Mouse (Mus musculus): ENCODE data around the gene Ppm1d. TPM values are rescaled to one million over a fixed set of nuclear protein-coding genes. Genes with fewer than 3 reads are reported as not detected.

Ppm1d gene
- polyA plus RNA-seq, 1 experiment from 2014 or later, result 13.3 TPM

- DNase-seq (ENCODE audit: low spot score) (no peak), ATAC-seq (no peak)
- Histone ChIP-seq H3K4me2 (replicated peaks; ENCODE audit: low read depth, low read length) (no peak overlapping the region), H3K9me3 (ENCODE audit: low read length) (no peaks in the 10 kb centered on the region), H3K27ac (ENCODE audit: low read length) (no peak overlapping the region), H3K36me3 (ENCODE audit: insufficient read depth, low read length) (no peaks in the 10 kb centered on the region), H3K27me3 (replicated peaks; ENCODE audit: insufficient read depth, low read length) (no peaks in the 10 kb centered on the region), H3K4me1 (ENCODE audit: insufficient read depth, low read depth, low read length) (no peaks in the 10 kb centered on the region), H3K9ac (replicated peaks; ENCODE audit: low read depth) (no peak overlapping the region), H3K4me3 (ENCODE audit: low read depth, low read length) (no peak overlapping the region)
- TF ChIP-seq EP300 (IDR thresholded peaks at IDR 0.05) (no peak), CTCF (IDR thresholded peaks at IDR 0.05) (no peak)
- 60% methylated on average over 5 of the region's 5 CpGs for WGBS
These were observed 33.4 kb upstream of the Ppm1d start for GRCm38 (mm10) chr11:85277609-85278008.

GRCm38 (mm10) chr11:85278175-85278574 is 32.9 kb upstream of the Ppm1d start:
- H3K9me3 ChIP-seq (ENCODE audit: low read length), result no peaks in the 10 kb centered on the region
- ATAC-seq (no peak), DNase-seq (ENCODE audit: low spot score) (no peak)
- no peak overlapping the region for H3K9ac ChIP-seq (replicated peaks; ENCODE audit: low read depth)
- no peaks in the 10 kb centered on the region for H3K27me3 ChIP-seq (replicated peaks; ENCODE audit: insufficient read depth, low read length)
- H3K36me3 ChIP-seq (ENCODE audit: insufficient read depth, low read length), result no peaks in the 10 kb centered on the region
- TF ChIP-seq EP300 (IDR thresholded peaks at IDR 0.05), result no peak
- peak; percentile 22; the same call in 1 of the 2 replicates for TF ChIP-seq CTCF (IDR thresholded peaks at IDR 0.05)
- 60% methylated on average over 1 of the region's 1 CpGs for WGBS
- no peak overlapping the region for H3K4me2 ChIP-seq (replicated peaks; ENCODE audit: low read depth, low read length)
- no peaks in the 10 kb centered on the region for H3K4me1 ChIP-seq (ENCODE audit: insufficient read depth, low read depth, low read length)
- no peak overlapping the region for H3K4me3 ChIP-seq (ENCODE audit: low read depth, low read length)
- no peak overlapping the region for H3K27ac ChIP-seq (ENCODE audit: low read length)

DNA sequence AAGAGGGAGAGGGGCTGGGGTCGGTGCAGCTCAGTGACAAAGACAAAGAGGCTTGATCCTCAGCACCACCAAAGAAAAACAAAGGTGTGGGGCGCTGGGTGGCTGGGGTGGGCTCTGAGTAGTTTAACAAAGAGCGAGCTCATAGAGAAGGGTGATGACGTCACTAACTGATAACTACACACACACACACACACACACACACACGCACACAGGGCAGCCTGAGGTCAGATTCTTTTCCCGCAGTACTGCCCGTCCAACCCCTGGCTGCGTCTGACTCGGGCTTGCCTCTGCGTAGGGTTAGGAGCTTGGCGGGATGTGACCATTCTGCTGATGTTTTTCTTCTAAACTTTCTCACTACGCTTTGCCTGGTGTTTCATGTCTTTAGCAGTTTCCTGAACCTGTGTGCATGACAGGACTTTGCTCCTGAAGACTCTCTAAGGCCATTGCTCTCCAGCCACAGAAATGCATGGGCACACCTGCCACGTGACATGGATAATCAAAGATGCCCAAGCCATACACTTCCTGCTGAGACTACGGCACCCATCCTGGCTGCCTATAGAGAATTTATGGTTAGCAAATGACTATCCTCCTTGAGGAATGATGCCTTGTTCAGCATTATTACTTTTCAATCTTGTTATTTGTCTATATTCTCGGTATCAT is 29.7 kb upstream of the Ppm1d start:
- WGBS, result 50% methylated on average over 15 of the region's 15 CpGs
- H3K36me3 ChIP-seq (ENCODE audit: insufficient read depth, low read length), result no peaks in the 10 kb centered on the region
- H3K4me1 ChIP-seq (ENCODE audit: insufficient read depth, low read depth, low read length), result no peaks in the 10 kb centered on the region
- no peak overlapping the region for H3K4me3 ChIP-seq (ENCODE audit: low read depth, low read length)
- TF ChIP-seq EP300 (IDR thresholded peaks at IDR 0.05), result no peak
- no peak for TF ChIP-seq CTCF (IDR thresholded peaks at IDR 0.05)
- no peaks in the 10 kb centered on the region for H3K27me3 ChIP-seq (replicated peaks; ENCODE audit: insufficient read depth, low read length)
- ATAC-seq (0 out of 2 replicates have a peak, but pooled peaks have one; percentile 12), DNase-seq (ENCODE audit: low spot score) (no peak)
- no peak overlapping the region for H3K9ac ChIP-seq (replicated peaks; ENCODE audit: low read depth)
- H3K9me3 ChIP-seq (ENCODE audit: low read length), result no peaks in the 10 kb centered on the region
- no peak overlapping the region for H3K27ac ChIP-seq (ENCODE audit: low read length)
- no peak overlapping the region for H3K4me2 ChIP-seq (replicated peaks; ENCODE audit: low read depth, low read length)

GRCm38 (mm10) chr11:85297953-85298352 is 13.1 kb upstream of the Ppm1d start:
- no peak overlapping the region for H3K9ac ChIP-seq (replicated peaks; ENCODE audit: low read depth)
- H3K27ac ChIP-seq (ENCODE audit: low read length), result no peak overlapping the region
- H3K27me3 ChIP-seq (replicated peaks; ENCODE audit: insufficient read depth, low read length), result no peaks in the 10 kb centered on the region
- TF ChIP-seq CTCF (IDR thresholded peaks at IDR 0.05) (no peak), EP300 (IDR thresholded peaks at IDR 0.05) (no peak)
- no peak overlapping the region for H3K4me2 ChIP-seq (replicated peaks; ENCODE audit: low read depth, low read length)
- ATAC-seq, result no peak
- DNase-seq (ENCODE audit: low spot score), result no peak
- no peaks in the 10 kb centered on the region for H3K4me1 ChIP-seq (ENCODE audit: insufficient read depth, low read depth, low read length)
- 72% methylated on average over 13 of the region's 13 CpGs for WGBS
- H3K36me3 ChIP-seq (ENCODE audit: insufficient read depth, low read length), result no peaks in the 10 kb centered on the region
- no peak overlapping the region for H3K4me3 ChIP-seq (ENCODE audit: low read depth, low read length)
- no peaks in the 10 kb centered on the region for H3K9me3 ChIP-seq (ENCODE audit: low read length)

DNA sequence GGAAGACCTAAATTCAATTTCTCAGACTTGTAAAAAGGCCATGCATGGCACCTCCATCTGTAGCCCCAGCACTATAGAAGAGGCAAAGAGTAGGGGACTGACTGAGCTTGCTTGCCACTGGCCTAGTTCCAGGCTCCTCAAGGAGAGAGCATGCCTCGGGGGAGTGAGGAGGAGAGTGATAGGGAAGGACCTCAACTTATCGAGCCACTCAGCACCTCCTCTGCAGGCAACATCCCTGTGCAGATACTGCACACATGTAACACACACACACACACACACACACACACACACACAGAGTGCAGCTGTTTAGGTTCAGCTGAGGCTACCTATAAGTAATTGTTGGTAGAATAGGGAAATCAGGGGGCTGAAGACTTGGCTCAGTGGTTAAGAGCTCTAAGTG is 11.2 kb upstream of the Ppm1d start:
- no peaks in the 10 kb centered on the region for H3K36me3 ChIP-seq (ENCODE audit: insufficient read depth, low read length)
- ATAC-seq (no peak), DNase-seq (ENCODE audit: low spot score) (no peak)
- TF ChIP-seq EP300 (IDR thresholded peaks at IDR 0.05), result no peak
- TF ChIP-seq CTCF (IDR thresholded peaks at IDR 0.05), result no peak
- H3K27ac ChIP-seq (ENCODE audit: low read length), result no peak overlapping the region
- 53% methylated on average over 2 of the region's 2 CpGs for WGBS
- H3K9ac ChIP-seq (replicated peaks; ENCODE audit: low read depth), result no peak overlapping the region
- H3K4me3 ChIP-seq (ENCODE audit: low read depth, low read length), result no peak overlapping the region
- H3K27me3 ChIP-seq (replicated peaks; ENCODE audit: insufficient read depth, low read length), result no peaks in the 10 kb centered on the region
- H3K4me1 ChIP-seq (ENCODE audit: insufficient read depth, low read depth, low read length), result no peaks in the 10 kb centered on the region
- H3K9me3 ChIP-seq (ENCODE audit: low read length), result no peaks in the 10 kb centered on the region
- H3K4me2 ChIP-seq (replicated peaks; ENCODE audit: low read depth, low read length), result no peak overlapping the region

DNA sequence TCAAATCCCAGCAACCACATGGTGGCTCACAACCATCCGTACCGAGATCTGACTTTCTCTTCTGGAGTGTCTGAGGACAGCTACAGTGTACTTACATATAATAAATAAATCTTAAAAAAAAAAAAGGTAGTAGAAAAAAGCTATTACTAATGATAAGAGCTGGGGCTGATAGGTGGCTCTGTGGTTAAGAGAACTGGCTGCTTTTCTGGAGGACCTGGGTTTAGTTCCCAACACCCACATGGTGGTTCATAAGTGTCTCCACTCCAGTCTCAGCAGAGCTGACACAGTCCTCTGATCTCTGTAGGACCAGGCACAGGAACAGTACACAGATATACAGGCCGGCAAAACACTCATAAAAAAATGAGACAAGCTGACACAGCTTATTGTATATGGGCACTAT is 9.9 kb upstream of the Ppm1d start:
- TF ChIP-seq EP300 (IDR thresholded peaks at IDR 0.05) (no peak), CTCF (IDR thresholded peaks at IDR 0.05) (no peak)
- Histone ChIP-seq H3K9ac (replicated peaks; ENCODE audit: low read depth) (no peak overlapping the region), H3K27me3 (replicated peaks; ENCODE audit: insufficient read depth, low read length) (no peaks in the 10 kb centered on the region), H3K4me3 (ENCODE audit: low read depth, low read length) (no peak overlapping the region), H3K36me3 (ENCODE audit: insufficient read depth, low read length) (no peaks in the 10 kb centered on the region), H3K4me1 (ENCODE audit: insufficient read depth, low read depth, low read length) (no peaks in the 10 kb centered on the region), H3K4me2 (replicated peaks; ENCODE audit: low read depth, low read length) (no peak overlapping the region), H3K9me3 (ENCODE audit: low read length) (no peaks in the 10 kb centered on the region), H3K27ac (ENCODE audit: low read length) (no peak overlapping the region)
- ATAC-seq, result no peak
- WGBS, result 90% methylated on average over 3 of the region's 3 CpGs
- no peak for DNase-seq (ENCODE audit: low spot score)

DNA sequence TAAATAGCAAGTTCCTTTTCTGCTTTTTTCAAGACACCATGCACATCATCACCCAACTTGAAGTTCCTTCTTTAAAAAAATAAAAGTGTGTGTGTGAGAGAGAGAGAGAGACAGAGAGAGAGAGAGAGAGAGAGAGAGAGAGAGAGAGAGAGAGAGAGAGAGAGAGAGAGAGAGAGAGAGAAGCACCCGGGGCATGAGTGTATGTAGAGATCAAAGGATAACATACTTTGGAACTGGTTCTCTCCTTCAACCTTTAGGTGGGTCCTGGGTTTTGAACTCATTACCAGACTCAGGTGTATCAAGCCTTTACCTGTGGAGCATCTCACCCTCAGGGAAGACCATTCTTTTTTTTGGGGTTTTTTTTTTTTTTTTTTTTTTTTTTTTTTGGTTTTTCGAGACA is 9.2 kb upstream of the Ppm1d start:
- Histone ChIP-seq H3K36me3 (ENCODE audit: insufficient read depth, low read length) (no peaks in the 10 kb centered on the region), H3K9me3 (ENCODE audit: low read length) (no peaks in the 10 kb centered on the region), H3K27me3 (replicated peaks; ENCODE audit: insufficient read depth, low read length) (no peaks in the 10 kb centered on the region), H3K4me2 (replicated peaks; ENCODE audit: low read depth, low read length) (no peak overlapping the region), H3K9ac (replicated peaks; ENCODE audit: low read depth) (no peak overlapping the region), H3K27ac (ENCODE audit: low read length) (no peak overlapping the region), H3K4me1 (ENCODE audit: insufficient read depth, low read depth, low read length) (no peaks in the 10 kb centered on the region), H3K4me3 (ENCODE audit: low read depth, low read length) (no peak overlapping the region)
- ATAC-seq (no peak), DNase-seq (ENCODE audit: low spot score) (no peak)
- no peak for TF ChIP-seq CTCF (IDR thresholded peaks at IDR 0.05)
- TF ChIP-seq EP300 (IDR thresholded peaks at IDR 0.05), result no peak
- WGBS, result 66% methylated on average over 2 of the region's 2 CpGs
